Mouse (Mus musculus) kidney, postnatal 25 days (tissue): ENCODE measurements around the gene Cldnd1.

Experiments used
- DNase-seq, 2 experiments: peaks; one replicate each; pipeline ENCODE4 v3.0.0; 2021; ENCODE audit warnings: mixed read lengths in 2 of 2

Gene Cldnd1

GRCm38 (mm10) chr16:58727477-58728131 lies at the start of gene Cldnd1:
Gene Cldnd1 (plus strand): TSS chr16:58727910.
- peak; percentile 95 to 98 for DNase-seq

- no peak for DNase-seq
Measured at GRCm38 (mm10) chr16:58678660-58679059, 49.0 kb upstream of the Cldnd1 start.

- no peak for DNase-seq
Measured at GRCm38 (mm10) chr16:58682046-58682445, 45.7 kb upstream of the Cldnd1 start.

GRCm38 (mm10) chr16:58682870-58683269 lies 44.8 kb upstream of the Cldnd1 start:
- no peak for DNase-seq

GRCm38 (mm10) chr16:58683911-58684310 lies 43.8 kb upstream of the Cldnd1 start:
- no peak for DNase-seq

- DNase-seq = no peak
Measured at GRCm38 (mm10) chr16:58684537-58684936, 43.2 kb upstream of the Cldnd1 start.

GRCm38 (mm10) chr16:58685548-58686537 lies 41.9 kb upstream of the Cldnd1 start:
- no peak for DNase-seq

GRCm38 (mm10) chr16:58688534-58688933 lies 39.2 kb upstream of the Cldnd1 start:
- DNase-seq = no peak

- DNase-seq = no peak
Measured at GRCm38 (mm10) chr16:58689555-58690169, 38.0 kb upstream of the Cldnd1 start.

- no peak for DNase-seq
Measured at GRCm38 (mm10) chr16:58690322-58690732, 37.4 kb upstream of the Cldnd1 start.

GRCm38 (mm10) chr16:58694091-58694490 lies 33.6 kb upstream of the Cldnd1 start:
- DNase-seq = no peak

- no peak for DNase-seq
Measured at GRCm38 (mm10) chr16:58696796-58697195, 30.9 kb upstream of the Cldnd1 start.

- DNase-seq = no peak
Measured at GRCm38 (mm10) chr16:58697261-58697660, 30.4 kb upstream of the Cldnd1 start.

- no peak for DNase-seq
Measured at GRCm38 (mm10) chr16:58700174-58700573, 27.5 kb upstream of the Cldnd1 start.

- DNase-seq = no peak
Measured at GRCm38 (mm10) chr16:58700816-58701424, 26.8 kb upstream of the Cldnd1 start.

GRCm38 (mm10) chr16:58701779-58702178 lies 25.9 kb upstream of the Cldnd1 start:
- DNase-seq = no peak

- DNase-seq = no peak
Measured at GRCm38 (mm10) chr16:58702329-58702932, 25.3 kb upstream of the Cldnd1 start.

GRCm38 (mm10) chr16:58703382-58704124 lies 24.2 kb upstream of the Cldnd1 start:
- DNase-seq = peak in 1 of 2 experiments; percentile 33

- no peak for DNase-seq
Measured at GRCm38 (mm10) chr16:58704999-58705398, 22.7 kb upstream of the Cldnd1 start.

GRCm38 (mm10) chr16:58707276-58707905 lies 20.3 kb upstream of the Cldnd1 start:
- no peak for DNase-seq
